Mouse (Mus musculus) E14TG2a.4 (cell line): ENCODE measurements around the gene Sh3d19.

Experiments
- CTCF ChIP-seq: conservative IDR thresholded peaks from 2 replicates; pipeline ENCODE4 v1.5.1; 2014; ENCODE audit warnings: low read length
- POU5F1 ChIP-seq: IDR thresholded peaks from 2 replicates; pipeline ENCODE4 v1.6.1; 2014; ENCODE audit warnings: low read length, borderline replicate concordance

- TF ChIP-seq CTCF (no peak), POU5F1 (no peak)
Observed at GRCm38 (mm10) chr3:86104909-86105308, 134.0 kb downstream of the Sh3d19 start.
